15 mouse cellular contexts compared by ENCODE assay signal in genomic region chr3:81368642-81369041, GRCm38 (mm10).
"Had no signal": no experiment of that assay in that cellular context is flagged by ENCODE, and none has a peak within 500 bp of the region (broad histone marks: within the 10 kb centered on the region; RNA-seq: fewer than 3 reads in every experiment).

No protein-coding gene starts in this region.

- H3K9me3 ChIP-seq: midbrain, embryonic 10.5 days; midbrain, embryonic 12.5 days; neural tube, embryonic 12.5 days; stomach, embryonic 15.5 days had no signal

- ATAC-seq: midbrain, embryonic 16.5 days had no signal

- DNase-seq: lung, adult 18-20 months; lung, postnatal 10 days; lung, postnatal 4 days; midbrain, embryonic 14.5 days; right cerebral cortex, postnatal 14 days; thymus, adult 2 months; thymus, postnatal 25 days; thymus, postnatal 4 days had no signal

- H3K4me2 ChIP-seq: lung, embryonic 14.5 days; midbrain, embryonic 12.5 days; neural tube, embryonic 12.5 days; stomach, embryonic 15.5 days had no signal

- H3K4me3 ChIP-seq: midbrain, embryonic 10.5 days; midbrain, embryonic 12.5 days; neural tube, embryonic 12.5 days; stomach, embryonic 15.5 days had no signal

- H3K27ac ChIP-seq: midbrain, embryonic 10.5 days; midbrain, embryonic 12.5 days; neural tube, embryonic 12.5 days; stomach, embryonic 15.5 days; stomach, postnatal 0 days had no signal

- H3K4me1 ChIP-seq: midbrain, embryonic 10.5 days; midbrain, embryonic 12.5 days; neural tube, embryonic 12.5 days; stomach, embryonic 15.5 days had no signal

- H3K36me3 ChIP-seq: midbrain, embryonic 10.5 days; midbrain, embryonic 12.5 days; neural tube, embryonic 12.5 days; stomach, embryonic 15.5 days had no signal

- H3K9ac ChIP-seq: lung, embryonic 14.5 days; midbrain, embryonic 12.5 days; neural tube, embryonic 12.5 days; stomach, embryonic 15.5 days had no signal

- H3K27me3 ChIP-seq: midbrain, embryonic 12.5 days; neural tube, embryonic 12.5 days; stomach, embryonic 15.5 days had no signal
